Mouse (Mus musculus): ENCODE measurements around the gene Nmt1.
A peak's percentile ranks its signal among the peaks of the same experiment; 100 is the strongest.

Gene Nmt1

DNA sequence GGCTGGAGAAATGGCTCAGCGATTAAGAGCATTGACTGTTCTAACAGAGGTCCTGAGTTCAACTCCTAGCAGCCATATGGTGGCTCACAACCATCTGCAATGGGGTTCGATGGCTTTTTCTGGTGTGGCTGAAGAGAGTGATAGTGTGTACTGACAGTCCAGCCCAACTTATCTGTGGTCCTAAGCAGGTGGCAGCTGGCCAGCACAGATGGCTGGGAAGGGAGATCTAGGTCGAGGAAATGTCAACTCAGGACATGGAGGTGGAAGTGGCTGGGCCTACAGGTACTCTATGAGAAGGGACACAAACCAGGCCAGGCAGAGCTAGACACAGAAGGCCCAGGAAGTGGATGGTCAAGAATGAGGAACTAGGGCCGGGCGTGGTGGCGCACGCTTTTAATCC lies 48.0 kb downstream of the Nmt1 start:
- DNase-seq (ENCODE audit: low read depth, low spot score): peak; percentile 79

GRCm38 (mm10) chr11:103076581-103076980 lies 48.6 kb downstream of the Nmt1 start:
- DNase-seq (ENCODE audit: low read depth, low spot score): no peak

- DNase-seq (ENCODE audit: low read depth, low spot score): no peak
Observed at GRCm38 (mm10) chr11:103078131-103078530, 50.1 kb downstream of the Nmt1 start.

- peak; percentile 69 for DNase-seq (ENCODE audit: low read depth, low spot score)
Observed at GRCm38 (mm10) chr11:103080323-103081091, 52.5 kb downstream of the Nmt1 start.

- DNase-seq (ENCODE audit: low read depth, low spot score): no peak
Observed at GRCm38 (mm10) chr11:103081631-103082030, 53.6 kb downstream of the Nmt1 start.

- DNase-seq (ENCODE audit: low read depth, low spot score): no peak
Observed at GRCm38 (mm10) chr11:103093306-103093705, 65.3 kb downstream of the Nmt1 start.

DNA sequence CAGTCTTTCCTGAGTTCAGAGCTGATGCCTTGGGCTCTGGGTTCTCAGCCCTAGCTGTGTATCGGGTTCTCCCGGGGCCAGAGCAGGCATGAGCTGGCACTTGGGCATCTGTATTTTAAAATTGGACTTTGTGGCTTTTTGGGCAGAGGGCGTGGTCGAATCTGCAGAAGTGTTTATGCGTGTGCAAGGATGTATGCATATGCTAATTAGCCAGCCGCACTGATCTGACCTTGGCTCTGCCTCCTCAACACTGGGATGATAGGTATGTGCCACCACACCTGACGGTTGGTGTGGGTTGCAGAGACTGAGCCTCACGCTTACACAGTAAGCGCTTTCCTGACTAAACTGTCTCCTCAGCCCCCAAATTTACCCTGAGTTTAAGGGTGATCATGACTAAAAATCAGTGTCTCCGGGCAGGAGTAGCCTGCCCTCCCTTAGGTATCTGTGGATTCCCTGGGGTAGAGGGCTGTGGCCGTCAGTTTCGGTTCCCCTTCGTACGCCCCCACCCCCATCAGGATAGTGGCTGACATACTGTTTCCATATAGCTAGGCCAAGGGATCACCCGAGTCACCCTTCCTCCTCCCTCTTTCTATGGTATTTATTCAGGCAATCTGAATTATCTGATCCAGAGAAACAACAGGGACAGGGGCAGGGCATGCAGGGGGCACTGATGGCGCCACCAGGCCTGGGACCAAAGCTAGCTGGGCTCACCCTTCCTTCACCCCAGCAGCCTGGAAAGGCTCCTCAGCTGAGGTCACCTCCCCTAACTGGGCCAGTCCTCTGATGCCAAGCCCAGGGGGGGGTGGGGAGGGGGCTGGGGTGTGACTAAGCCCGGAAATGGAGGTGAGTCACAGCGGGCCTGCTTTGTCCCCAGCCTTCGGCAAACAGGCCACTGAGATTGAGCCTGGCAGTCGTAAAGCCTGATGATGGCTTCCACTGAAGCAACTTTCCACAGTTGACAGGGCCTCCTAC lies 66.2 kb downstream of the Nmt1 start:
- DNase-seq (ENCODE audit: low read depth, low spot score): no peak

GRCm38 (mm10) chr11:103095107-103095670 lies 67.2 kb downstream of the Nmt1 start:
- no peak for DNase-seq (ENCODE audit: low read depth, low spot score)

DNA sequence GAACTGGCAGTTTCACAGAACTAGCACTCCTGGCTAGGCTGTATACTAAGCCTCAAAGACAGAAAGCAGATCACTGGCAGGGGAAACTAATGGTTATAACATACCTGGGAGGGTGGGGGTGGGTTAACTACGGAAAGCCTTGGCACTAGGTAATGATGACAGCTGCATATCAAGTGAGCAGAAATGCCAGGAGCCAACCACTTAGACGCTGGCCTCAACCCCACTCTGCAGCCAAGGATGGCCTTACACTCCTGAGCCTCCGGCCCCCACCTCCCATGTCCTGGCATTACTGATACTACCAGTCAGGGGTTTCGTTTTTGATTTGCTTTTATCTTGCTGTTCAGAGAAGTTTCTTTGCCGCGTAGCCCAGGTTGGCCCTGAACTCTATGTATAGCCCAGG lies 67.8 kb downstream of the Nmt1 start:
- no peak for DNase-seq (ENCODE audit: low read depth, low spot score)

DNA sequence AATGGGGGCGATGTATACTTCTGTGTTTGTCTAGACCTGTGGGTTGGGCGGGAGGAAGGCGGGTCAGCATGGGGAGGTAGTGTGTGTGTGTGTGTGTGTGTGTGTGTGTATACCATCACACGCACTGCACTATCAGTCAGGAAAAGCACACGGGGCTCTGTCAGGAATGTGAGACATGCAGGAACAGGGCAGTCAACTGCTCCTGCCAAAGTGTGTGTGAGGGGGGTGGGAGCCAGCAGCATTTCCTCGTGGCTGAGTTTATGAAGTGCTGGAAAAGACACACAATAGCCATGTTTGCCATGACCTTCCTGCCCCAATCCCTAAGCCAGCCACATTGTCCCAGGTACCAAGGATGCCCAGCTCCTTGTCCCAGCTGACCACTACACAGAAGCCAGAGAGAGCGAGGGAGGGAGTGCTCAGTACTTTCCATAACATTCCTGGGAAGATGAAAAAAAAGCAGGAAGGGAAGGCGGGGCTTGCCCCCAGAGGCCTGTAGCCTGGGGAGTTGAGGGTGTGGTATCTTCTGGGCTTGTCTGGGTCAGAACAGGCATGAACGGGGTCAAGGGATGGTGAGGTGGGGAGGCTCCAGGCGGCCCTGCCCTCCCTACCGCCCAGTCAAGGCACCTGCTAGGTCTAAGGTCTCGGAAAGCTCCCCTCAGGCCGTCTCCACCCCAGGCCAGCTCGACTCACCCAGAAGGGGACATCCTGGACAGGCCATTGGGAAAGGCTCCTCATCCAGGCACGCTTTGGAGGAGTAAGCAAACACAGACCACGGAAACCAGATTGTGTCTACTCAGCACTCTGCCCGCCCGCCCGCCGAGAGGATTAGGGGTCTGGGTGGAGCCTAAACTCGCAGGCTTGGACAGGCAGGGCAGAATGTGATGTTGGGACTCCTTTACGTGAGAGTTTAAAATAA lies 69.2 kb downstream of the Nmt1 start:
- no peak for DNase-seq (ENCODE audit: low read depth, low spot score)

DNA sequence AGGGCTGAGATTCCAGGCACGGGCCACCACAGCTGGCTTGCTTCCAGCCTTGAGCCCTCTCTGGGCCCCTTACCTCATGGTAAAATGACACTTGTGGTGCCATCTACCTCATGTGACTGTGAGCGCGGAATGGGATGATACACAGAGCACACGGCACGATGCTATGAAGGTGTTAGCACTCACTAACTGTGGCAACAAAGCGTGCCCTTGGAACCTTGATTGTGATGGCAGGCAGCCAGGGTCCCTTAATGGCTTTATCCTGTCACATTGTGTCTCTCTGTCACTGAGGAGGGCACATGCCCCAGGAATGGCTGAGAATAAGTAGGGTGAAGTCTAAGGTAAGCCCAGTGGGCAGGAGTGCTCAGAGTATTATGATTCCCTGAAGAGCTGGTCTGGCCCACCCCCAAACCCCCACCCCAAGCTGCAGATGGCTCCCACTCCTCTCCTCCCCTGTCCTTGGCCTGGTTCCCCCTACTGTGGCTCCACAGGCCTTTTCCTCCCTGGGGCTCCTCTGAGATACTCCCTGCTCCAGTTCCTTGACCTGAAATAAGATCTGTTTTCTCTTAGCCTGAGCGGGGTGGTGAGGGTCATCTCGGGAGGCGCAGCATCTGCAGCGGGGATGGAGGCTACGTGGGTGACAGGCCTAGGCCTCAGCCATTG lies 70.7 kb downstream of the Nmt1 start:
- no peak for DNase-seq (ENCODE audit: low read depth, low spot score)

GRCm38 (mm10) chr11:103099352-103099940 lies 71.5 kb downstream of the Nmt1 start:
- DNase-seq (ENCODE audit: low read depth, low spot score): no peak

- DNase-seq (ENCODE audit: low read depth, low spot score): no peak
Observed at GRCm38 (mm10) chr11:103100361-103100760, 72.4 kb downstream of the Nmt1 start.

GRCm38 (mm10) chr11:103101481-103101865 lies 73.5 kb downstream of the Nmt1 start, which contains the start of the genes Plcd3 and Acbd4:
Gene Plcd3 (minus strand): TSS chr11:103101658.
Gene Acbd4 (plus strand): TSS chr11:103101682.
- peak; percentile 91 for DNase-seq (ENCODE audit: low read depth, low spot score)

DNA sequence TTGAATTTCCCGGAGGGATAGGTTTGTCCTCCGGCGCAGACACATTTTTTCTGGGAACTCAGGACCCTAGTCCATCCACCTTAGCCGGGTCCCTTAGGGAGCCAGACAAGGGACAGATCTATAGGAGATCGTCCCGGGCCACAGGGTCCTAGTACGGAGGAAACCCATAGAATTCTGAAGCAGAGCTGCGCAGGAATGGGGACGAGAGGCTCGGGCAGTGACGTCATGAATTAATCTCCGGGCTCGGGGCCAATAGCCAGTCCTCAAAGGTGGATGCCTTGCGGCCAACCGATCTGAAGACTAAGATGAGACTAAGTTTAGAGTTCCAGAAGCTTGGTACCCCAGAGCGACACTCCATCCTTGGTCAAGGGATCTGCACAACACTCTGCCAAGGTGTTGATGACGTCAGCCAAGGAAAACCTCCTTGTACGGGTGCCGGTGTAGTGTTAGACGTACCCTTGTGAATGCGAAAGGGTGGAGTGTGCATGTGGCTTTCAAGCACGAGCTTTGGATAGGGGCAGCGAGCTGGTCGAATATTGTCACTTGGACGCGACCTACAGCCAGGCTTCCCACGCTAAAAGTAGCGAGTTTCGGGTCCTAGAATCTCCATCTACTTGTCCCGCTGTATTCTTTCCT lies 74.0 kb downstream of the Nmt1 start:
- peak; percentile 93 for DNase-seq (ENCODE audit: low read depth, low spot score)

DNA sequence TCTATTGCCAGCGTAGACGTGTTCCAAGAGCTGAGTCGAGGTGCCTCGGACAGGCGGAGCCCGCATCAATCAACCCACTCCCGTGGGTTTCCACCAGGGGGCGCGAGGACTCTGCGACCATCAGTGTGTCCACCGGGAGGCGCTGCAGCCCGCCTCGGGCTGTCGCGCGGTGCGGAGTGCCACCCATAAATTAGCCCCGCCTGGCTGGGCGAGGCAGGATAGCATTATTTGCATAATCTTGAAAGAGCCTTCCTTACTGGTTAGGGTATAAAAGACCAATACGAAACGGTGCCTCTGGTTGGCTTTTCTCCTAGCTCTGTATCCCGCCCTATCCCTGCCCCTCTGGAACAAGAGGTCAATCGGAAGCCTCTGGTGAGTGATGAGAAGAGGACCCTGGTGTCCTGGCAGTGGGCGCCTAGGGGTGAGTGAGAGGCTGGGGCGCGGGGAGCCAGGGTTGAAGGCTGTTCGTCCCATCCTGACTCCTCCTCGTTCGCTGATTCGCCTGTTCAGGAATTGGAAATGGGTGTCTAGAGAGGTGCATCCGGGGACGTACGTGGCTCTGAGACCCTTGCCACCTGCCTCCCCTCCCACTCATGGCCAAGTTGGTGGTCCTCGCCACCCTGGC lies 74.8 kb downstream of the Nmt1 start:
- DNase-seq (ENCODE audit: low read depth, low spot score): peak; percentile 98

- DNase-seq (ENCODE audit: low read depth, low spot score): no peak
Observed at GRCm38 (mm10) chr11:103103621-103104020, 75.6 kb downstream of the Nmt1 start.

DNA sequence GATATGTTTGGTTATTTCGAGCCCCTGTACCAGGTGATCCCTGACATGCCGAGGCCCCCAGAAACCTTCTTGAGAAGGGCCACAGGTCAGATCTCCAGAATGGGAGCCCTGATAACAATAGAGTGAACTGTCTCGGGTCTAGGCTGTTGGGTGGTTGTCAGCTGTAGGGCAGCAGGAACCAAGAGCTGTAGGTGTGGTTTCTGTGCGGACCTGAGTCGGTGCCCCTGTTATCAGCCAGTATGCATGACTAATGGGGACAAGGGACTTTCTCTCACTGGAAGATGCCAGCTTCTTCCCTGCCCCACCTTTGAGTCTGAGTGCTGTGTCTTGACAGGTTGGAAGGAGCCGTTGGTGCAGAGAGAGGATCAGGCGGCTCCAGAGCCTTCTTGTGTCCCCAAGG lies 76.5 kb downstream of the Nmt1 start:
- no peak for DNase-seq (ENCODE audit: low read depth, low spot score)

- no peak for DNase-seq (ENCODE audit: low read depth, low spot score)
Observed at GRCm38 (mm10) chr11:103105180-103105725, 77.3 kb downstream of the Nmt1 start.

Measured in brain, adult 2 months (tissue).